Mouse (Mus musculus): ENCODE data around the gene Dnajc1. TPM values are rescaled to one million over a fixed set of nuclear protein-coding genes. Genes with fewer than 3 reads are reported as not detected.

Dnajc1 gene
- polyA plus RNA-seq, 1 experiment from 2014 or later: 20.9 TPM

- 97% methylated on average over 3 of the region's 3 CpGs for whole genome bisulfite sequencing
- no peak for ATAC-seq
- H3K4me3 ChIP-seq (ENCODE audit: low read depth, low read length): no peak overlapping the region
- H3K4me1 ChIP-seq (ENCODE audit: control insufficient read depth, insufficient read depth, low read length): no peaks in the 10 kb centered on the region
- no peak overlapping the region for H3K4me2 ChIP-seq (ENCODE audit: low read length)
- no peak overlapping the region for H3K27ac ChIP-seq (ENCODE audit: low read length)
- no peaks in the 10 kb centered on the region for H3K27me3 ChIP-seq (ENCODE audit: control insufficient read depth, insufficient read depth, low read depth, low read length)
- no peak overlapping the region for H3K9ac ChIP-seq (ENCODE audit: low read depth, low read length)
- H3K36me3 ChIP-seq (ENCODE audit: control insufficient read depth, insufficient read depth, low read length): peaks cover 10% of the 10 kb centered on the region
- H3K9me3 ChIP-seq (replicated peaks; ENCODE audit: control insufficient read depth, low read length, poor library complexity, severe bottlenecking): no peaks in the 10 kb centered on the region
Measured at GRCm38 (mm10) chr2:18249224-18249623, 143.4 kb downstream of the Dnajc1 start.

- Histone ChIP-seq H3K4me2 (ENCODE audit: low read length) (no peak overlapping the region), H3K27ac (ENCODE audit: low read length) (no peak overlapping the region), H3K4me1 (ENCODE audit: control insufficient read depth, insufficient read depth, low read length) (peaks cover 12% of the 10 kb centered on the region), H3K9me3 (replicated peaks; ENCODE audit: control insufficient read depth, low read length, poor library complexity, severe bottlenecking) (no peaks in the 10 kb centered on the region), H3K9ac (ENCODE audit: low read depth, low read length) (no peak overlapping the region), H3K4me3 (ENCODE audit: low read depth, low read length) (no peak overlapping the region), H3K27me3 (ENCODE audit: control insufficient read depth, insufficient read depth, low read depth, low read length) (no peaks in the 10 kb centered on the region), H3K36me3 (ENCODE audit: control insufficient read depth, insufficient read depth, low read length) (no peaks in the 10 kb centered on the region)
- ATAC-seq: no peak
- 96% methylated on average over 5 of the region's 5 CpGs for WGBS
Measured at GRCm38 (mm10) chr2:18235524-18235923, 157.1 kb downstream of the Dnajc1 start.

- Histone ChIP-seq H3K4me3 (ENCODE audit: low read depth, low read length) (no peak overlapping the region), H3K4me2 (ENCODE audit: low read length) (no peak overlapping the region), H3K4me1 (ENCODE audit: control insufficient read depth, insufficient read depth, low read length) (peaks cover 12% of the 10 kb centered on the region), H3K27me3 (ENCODE audit: control insufficient read depth, insufficient read depth, low read depth, low read length) (no peaks in the 10 kb centered on the region), H3K9ac (ENCODE audit: low read depth, low read length) (0 out of 2 replicates have a peak overlapping the region, but pooled peaks have one; percentile 16), H3K36me3 (ENCODE audit: control insufficient read depth, insufficient read depth, low read length) (no peaks in the 10 kb centered on the region), H3K27ac (ENCODE audit: low read length) (peak overlapping the region; percentile 33; the same call in 1 of the 2 replicates), H3K9me3 (replicated peaks; ENCODE audit: control insufficient read depth, low read length, poor library complexity, severe bottlenecking) (no peaks in the 10 kb centered on the region)
- WGBS: 2% methylated on average over 5 of the region's 5 CpGs
- peak; percentile 73 for ATAC-seq
Measured at GRCm38 (mm10) chr2:18232883-18233567, 159.6 kb downstream of the Dnajc1 start.

GRCm38 (mm10) chr2:18231143-18231542, 161.5 kb downstream of the Dnajc1 start:
- H3K36me3 ChIP-seq (ENCODE audit: control insufficient read depth, insufficient read depth, low read length): no peaks in the 10 kb centered on the region
- no peak for ATAC-seq
- no peak overlapping the region for H3K9ac ChIP-seq (ENCODE audit: low read depth, low read length)
- H3K4me3 ChIP-seq (ENCODE audit: low read depth, low read length): no peak overlapping the region
- H3K4me2 ChIP-seq (ENCODE audit: low read length): no peak overlapping the region
- WGBS: 82% methylated on average over 4 of the region's 4 CpGs
- no peaks in the 10 kb centered on the region for H3K9me3 ChIP-seq (replicated peaks; ENCODE audit: control insufficient read depth, low read length, poor library complexity, severe bottlenecking)
- H3K27me3 ChIP-seq (ENCODE audit: control insufficient read depth, insufficient read depth, low read depth, low read length): no peaks in the 10 kb centered on the region
- peaks cover 12% of the 10 kb centered on the region for H3K4me1 ChIP-seq (ENCODE audit: control insufficient read depth, insufficient read depth, low read length)
- no peak overlapping the region for H3K27ac ChIP-seq (ENCODE audit: low read length)

GRCm38 (mm10) chr2:18229279-18229678, 163.4 kb downstream of the Dnajc1 start:
- no peaks in the 10 kb centered on the region for H3K36me3 ChIP-seq (ENCODE audit: control insufficient read depth, insufficient read depth, low read length)
- WGBS: 23% methylated on average over 2 of the region's 2 CpGs
- no peak for ATAC-seq

GRCm38 (mm10) chr2:18228486-18229062, 164.1 kb downstream of the Dnajc1 start:
- H3K4me2 ChIP-seq (ENCODE audit: low read length): no peak overlapping the region
- H3K4me1 ChIP-seq (ENCODE audit: control insufficient read depth, insufficient read depth, low read length): peaks cover 7% of the 10 kb centered on the region
- no peak overlapping the region for H3K9ac ChIP-seq (ENCODE audit: low read depth, low read length)
- H3K27me3 ChIP-seq (ENCODE audit: control insufficient read depth, insufficient read depth, low read depth, low read length): no peaks in the 10 kb centered on the region
- ATAC-seq: no peak
- H3K36me3 ChIP-seq (ENCODE audit: control insufficient read depth, insufficient read depth, low read length): no peaks in the 10 kb centered on the region
- no peak overlapping the region for H3K4me3 ChIP-seq (ENCODE audit: low read depth, low read length)
- 77% methylated on average over 8 of the region's 8 CpGs for WGBS
- no peaks in the 10 kb centered on the region for H3K9me3 ChIP-seq (replicated peaks; ENCODE audit: control insufficient read depth, low read length, poor library complexity, severe bottlenecking)
- H3K27ac ChIP-seq (ENCODE audit: low read length): no peak overlapping the region

More at GRCm38 (mm10) chr2:18229279-18229678, 163.4 kb downstream of the Dnajc1 start:
- no peak overlapping the region for H3K4me3 ChIP-seq (ENCODE audit: low read depth, low read length)
- H3K4me2 ChIP-seq (ENCODE audit: low read length): no peak overlapping the region
- H3K4me1 ChIP-seq (ENCODE audit: control insufficient read depth, insufficient read depth, low read length): peaks cover 11% of the 10 kb centered on the region
- H3K9ac ChIP-seq (ENCODE audit: low read depth, low read length): no peak overlapping the region
- no peaks in the 10 kb centered on the region for H3K27me3 ChIP-seq (ENCODE audit: control insufficient read depth, insufficient read depth, low read depth, low read length)
- no peak overlapping the region for H3K27ac ChIP-seq (ENCODE audit: low read length)
- H3K9me3 ChIP-seq (replicated peaks; ENCODE audit: control insufficient read depth, low read length, poor library complexity, severe bottlenecking): no peaks in the 10 kb centered on the region

- no peak for ATAC-seq
- peaks cover 12% of the 10 kb centered on the region for H3K36me3 ChIP-seq (ENCODE audit: control insufficient read depth, insufficient read depth, low read length)
- H3K4me3 ChIP-seq (ENCODE audit: low read depth, low read length): no peak overlapping the region
- no peak overlapping the region for H3K27ac ChIP-seq (ENCODE audit: low read length)
- H3K4me1 ChIP-seq (ENCODE audit: control insufficient read depth, insufficient read depth, low read length): no peaks in the 10 kb centered on the region
- 83% methylated on average over 13 of the region's 13 CpGs for whole genome bisulfite sequencing
- H3K9ac ChIP-seq (ENCODE audit: low read depth, low read length): no peak overlapping the region
- no peak overlapping the region for H3K4me2 ChIP-seq (ENCODE audit: low read length)
- no peaks in the 10 kb centered on the region for H3K27me3 ChIP-seq (ENCODE audit: control insufficient read depth, insufficient read depth, low read depth, low read length)
- H3K9me3 ChIP-seq (replicated peaks; ENCODE audit: control insufficient read depth, low read length, poor library complexity, severe bottlenecking): no peaks in the 10 kb centered on the region
Measured at GRCm38 (mm10) chr2:18219569-18219968, 173.1 kb downstream of the Dnajc1 start.

GRCm38 (mm10) chr2:18219136-18219535, 173.5 kb downstream of the Dnajc1 start:
- Histone ChIP-seq H3K9me3 (replicated peaks; ENCODE audit: control insufficient read depth, low read length, poor library complexity, severe bottlenecking) (no peaks in the 10 kb centered on the region), H3K9ac (ENCODE audit: low read depth, low read length) (no peak overlapping the region), H3K36me3 (ENCODE audit: control insufficient read depth, insufficient read depth, low read length) (peaks cover 12% of the 10 kb centered on the region), H3K4me1 (ENCODE audit: control insufficient read depth, insufficient read depth, low read length) (no peaks in the 10 kb centered on the region), H3K4me2 (ENCODE audit: low read length) (no peak overlapping the region), H3K27me3 (ENCODE audit: control insufficient read depth, insufficient read depth, low read depth, low read length) (no peaks in the 10 kb centered on the region), H3K4me3 (ENCODE audit: low read depth, low read length) (no peak overlapping the region), H3K27ac (ENCODE audit: low read length) (no peak overlapping the region)
- ATAC-seq: no peak
- WGBS: 76% methylated on average over 8 of the region's 8 CpGs

GRCm38 (mm10) chr2:18218500-18218899, 174.1 kb downstream of the Dnajc1 start:
- no peaks in the 10 kb centered on the region for H3K4me1 ChIP-seq (ENCODE audit: control insufficient read depth, insufficient read depth, low read length)
- 74% methylated on average over 5 of the region's 5 CpGs for WGBS
- H3K27ac ChIP-seq (ENCODE audit: low read length): peak overlapping the region; percentile 23; the same call in 1 of the 2 replicates

More at GRCm38 (mm10) chr2:18218500-18218899, 174.1 kb downstream of the Dnajc1 start:
- ATAC-seq: no peak
- H3K4me3 ChIP-seq (ENCODE audit: low read depth, low read length): no peak overlapping the region
- no peak overlapping the region for H3K4me2 ChIP-seq (ENCODE audit: low read length)
- H3K27me3 ChIP-seq (ENCODE audit: control insufficient read depth, insufficient read depth, low read depth, low read length): no peaks in the 10 kb centered on the region
- no peaks in the 10 kb centered on the region for H3K9me3 ChIP-seq (replicated peaks; ENCODE audit: control insufficient read depth, low read length, poor library complexity, severe bottlenecking)
- peaks cover 12% of the 10 kb centered on the region for H3K36me3 ChIP-seq (ENCODE audit: control insufficient read depth, insufficient read depth, low read length)
- no peak overlapping the region for H3K9ac ChIP-seq (ENCODE audit: low read depth, low read length)
